Mouse (Mus musculus): ENCODE data around the gene Lnx2.

Gene Lnx2

GRCm38 (mm10) chr5:147077305-147078034 lies 1.1 kb upstream of the Lnx2 start:
- peak; percentile 81 for DNase-seq (ENCODE audit: low read depth, low spot score)

- no peak for DNase-seq (ENCODE audit: low read depth, low spot score)
Measured at GRCm38 (mm10) chr5:147076799-147077165, 396 bp upstream of the Lnx2 start, which contains the start of gene Polr1d. TSS of gene Polr1d (plus strand) at chr5:147077050.

GRCm38 (mm10) chr5:147075103-147076025 lies 1.0 kb downstream of the Lnx2 start:
- no peak for DNase-seq (ENCODE audit: low read depth, low spot score)

- DNase-seq (ENCODE audit: low read depth, low spot score) = no peak
Measured at GRCm38 (mm10) chr5:147073805-147074204, 2.6 kb downstream of the Lnx2 start.

- no peak for DNase-seq (ENCODE audit: low read depth, low spot score)
Measured at GRCm38 (mm10) chr5:147071886-147072285, 4.5 kb downstream of the Lnx2 start.

GRCm38 (mm10) chr5:147070791-147071516 lies 5.4 kb downstream of the Lnx2 start:
- no peak for DNase-seq (ENCODE audit: low read depth, low spot score)

- no peak for DNase-seq (ENCODE audit: low read depth, low spot score)
Measured at GRCm38 (mm10) chr5:147068876-147069275, 7.5 kb downstream of the Lnx2 start.

- no peak for DNase-seq (ENCODE audit: low read depth, low spot score)
Measured at GRCm38 (mm10) chr5:147066965-147067364, 9.4 kb downstream of the Lnx2 start.

GRCm38 (mm10) chr5:147066129-147066528 lies 10.3 kb downstream of the Lnx2 start:
- DNase-seq (ENCODE audit: low read depth, low spot score) = no peak

GRCm38 (mm10) chr5:147063215-147063661 lies 13.1 kb downstream of the Lnx2 start:
- DNase-seq (ENCODE audit: low read depth, low spot score) = no peak

GRCm38 (mm10) chr5:147060024-147060423 lies 16.4 kb downstream of the Lnx2 start:
- no peak for DNase-seq (ENCODE audit: low read depth, low spot score)

GRCm38 (mm10) chr5:147059319-147059718 lies 17.1 kb downstream of the Lnx2 start:
- no peak for DNase-seq (ENCODE audit: low read depth, low spot score)

GRCm38 (mm10) chr5:147058661-147059060 lies 17.7 kb downstream of the Lnx2 start:
- no peak for DNase-seq (ENCODE audit: low read depth, low spot score)

- no peak for DNase-seq (ENCODE audit: low read depth, low spot score)
Measured at GRCm38 (mm10) chr5:147057626-147058414, 18.6 kb downstream of the Lnx2 start.

- DNase-seq (ENCODE audit: low read depth, low spot score) = no peak
Measured at GRCm38 (mm10) chr5:147056712-147057290, 19.6 kb downstream of the Lnx2 start.

- no peak for DNase-seq (ENCODE audit: low read depth, low spot score)
Measured at GRCm38 (mm10) chr5:147055572-147056245, 20.7 kb downstream of the Lnx2 start.

GRCm38 (mm10) chr5:147054747-147055270 lies 21.6 kb downstream of the Lnx2 start:
- no peak for DNase-seq (ENCODE audit: low read depth, low spot score)

GRCm38 (mm10) chr5:147054328-147054727 lies 22.1 kb downstream of the Lnx2 start:
- DNase-seq (ENCODE audit: low read depth, low spot score) = no peak

GRCm38 (mm10) chr5:147053481-147053880 lies 22.9 kb downstream of the Lnx2 start:
- no peak for DNase-seq (ENCODE audit: low read depth, low spot score)

- DNase-seq (ENCODE audit: low read depth, low spot score) = no peak
Measured at GRCm38 (mm10) chr5:147053071-147053470, 23.3 kb downstream of the Lnx2 start.
